Mouse (Mus musculus): ENCODE results near the gene Spata32.
A peak's percentile ranks its signal among the peaks of the same experiment; 100 is the strongest.

Spata32 gene

GRCm38 (mm10) chr11:103217790-103218516 lies at the start of gene Spata32:
Spata32 (minus strand) TSS chr11:103218432.
- DNase-seq = peak; percentile 87

GRCm38 (mm10) chr11:103267346-103268219 lies 49.4 kb upstream of the Spata32 start, which contains the start of gene Map3k14:
Map3k14 (minus strand) TSS chr11:103267472.
- DNase-seq = peak; percentile 100

- DNase-seq = no peak
These were observed 48.6 kb upstream of the Spata32 start for GRCm38 (mm10) chr11:103266729-103267345.

GRCm38 (mm10) chr11:103265856-103266255 lies 47.6 kb upstream of the Spata32 start:
- DNase-seq = no peak

GRCm38 (mm10) chr11:103265211-103265610 lies 47.0 kb upstream of the Spata32 start:
- no peak for DNase-seq

- DNase-seq = peak; percentile 66
These were observed 46.3 kb upstream of the Spata32 start for GRCm38 (mm10) chr11:103264427-103265005.

- DNase-seq = peak; percentile 54
These were observed 45.3 kb upstream of the Spata32 start for GRCm38 (mm10) chr11:103263551-103263950.

GRCm38 (mm10) chr11:103262412-103263267 lies 44.4 kb upstream of the Spata32 start:
- DNase-seq = peak; percentile 78

GRCm38 (mm10) chr11:103261671-103262411 lies 43.6 kb upstream of the Spata32 start:
- DNase-seq = no peak

- no peak for DNase-seq
These were observed 42.4 kb upstream of the Spata32 start for GRCm38 (mm10) chr11:103260515-103261192.

GRCm38 (mm10) chr11:103260034-103260433 lies 41.8 kb upstream of the Spata32 start:
- no peak for DNase-seq

- DNase-seq = no peak
These were observed 39.8 kb upstream of the Spata32 start for GRCm38 (mm10) chr11:103257938-103258481.

- DNase-seq = no peak
These were observed 35.4 kb upstream of the Spata32 start for GRCm38 (mm10) chr11:103253605-103254004.

- no peak for DNase-seq
These were observed 34.1 kb upstream of the Spata32 start for GRCm38 (mm10) chr11:103252380-103252779.

- DNase-seq = no peak
These were observed 32.1 kb upstream of the Spata32 start for GRCm38 (mm10) chr11:103250324-103250723.

GRCm38 (mm10) chr11:103249509-103249908 lies 31.3 kb upstream of the Spata32 start:
- no peak for DNase-seq

- no peak for DNase-seq
These were observed 30.6 kb upstream of the Spata32 start for GRCm38 (mm10) chr11:103248837-103249236.

- DNase-seq = no peak
These were observed 29.4 kb upstream of the Spata32 start for GRCm38 (mm10) chr11:103247504-103248177.

- DNase-seq = no peak
These were observed 28.6 kb upstream of the Spata32 start for GRCm38 (mm10) chr11:103246731-103247290.

All from thymus, postnatal 4 days (tissue).